Comparison of ENCODE assay signal across 24 mouse cellular contexts in the genomic region with DNA sequence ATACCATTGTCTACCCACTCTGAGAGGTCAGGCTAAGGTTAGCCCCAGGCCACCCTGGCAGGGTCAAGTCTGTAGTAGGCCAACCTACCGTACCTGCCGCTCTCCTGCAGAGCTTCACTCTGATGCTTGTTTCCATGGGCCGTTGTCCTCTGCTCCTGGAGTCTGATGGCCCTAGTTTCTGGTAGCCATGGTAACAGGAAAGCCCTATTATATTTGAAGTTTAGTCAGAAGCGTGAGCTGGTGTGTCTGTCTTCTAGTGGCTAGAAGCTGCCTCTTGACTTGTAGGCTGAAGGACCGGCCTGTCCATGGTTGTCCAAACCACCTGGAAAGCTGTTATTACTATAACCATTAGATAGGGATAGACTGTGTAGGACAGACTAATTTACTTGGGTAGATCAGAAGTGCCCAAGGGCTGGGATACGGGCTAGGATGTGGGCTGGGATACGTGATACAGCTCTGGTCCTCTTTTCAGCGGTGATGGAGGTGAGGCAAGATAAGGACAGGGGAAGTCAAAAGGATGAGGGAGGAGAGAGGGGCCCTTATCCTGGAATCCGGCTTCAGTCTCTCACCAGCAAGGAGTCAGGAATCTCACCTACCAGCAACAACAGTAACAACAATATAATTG. TPM values are rescaled to one million over a fixed set of nuclear protein-coding genes. Genes with fewer than 3 reads are reported as not detected.
DNase-seq lines count a peak whose midpoint lies in the region; ATAC-seq and TF ChIP-seq lines count a peak whose summit lies in the region.
"Had no signal": no experiment of that assay in that cellular context is flagged by ENCODE, and none has a peak within 500 bp of the region (broad histone marks: within the 10 kb centered on the region; RNA-seq: fewer than 3 reads in every experiment).

No protein-coding gene starts in this region.

- no peaks in the 10 kb centered on the region for H3K36me3 ChIP-seq in heart, embryonic 10.5 days
- H3K36me3 ChIP-seq in heart, embryonic 12.5 days, result no peaks in the 10 kb centered on the region
- H3K36me3 ChIP-seq in midbrain, embryonic 13.5 days, result no peaks in the 10 kb centered on the region
- H3K36me3 ChIP-seq in midbrain, embryonic 14.5 days (ENCODE audit: control insufficient read depth, insufficient read depth, low read length), result no peaks in the 10 kb centered on the region
- H3K36me3 ChIP-seq: embryonic facial prominence, embryonic 15.5 days; forebrain, embryonic 10.5 days; G1E; heart, embryonic 15.5 days; hindbrain, embryonic 10.5 days had no signal

- TF ChIP-seq CTCF in cerebellum, adult 2 months (IDR thresholded peaks at IDR 0.05; ENCODE audit: borderline replicate concordance, insufficient read depth, low read depth, low read length), result no peak

- no peaks in the 10 kb centered on the region for H3K4me1 ChIP-seq in cerebellum, adult 2 months (ENCODE audit: control insufficient read depth, insufficient read depth, low read length)
- no peaks in the 10 kb centered on the region for H3K4me1 ChIP-seq in heart, embryonic 10.5 days
- no peaks in the 10 kb centered on the region for H3K4me1 ChIP-seq in heart, embryonic 12.5 days (replicated peaks)
- no peaks in the 10 kb centered on the region for H3K4me1 ChIP-seq in midbrain, embryonic 13.5 days (replicated peaks)
- no peaks in the 10 kb centered on the region for H3K4me1 ChIP-seq in midbrain, embryonic 14.5 days (ENCODE audit: control insufficient read depth, insufficient read depth, low read length)
- H3K4me1 ChIP-seq: embryonic facial prominence, embryonic 15.5 days; heart, embryonic 15.5 days had no signal

- ATAC-seq in heart, embryonic 12.5 days (ENCODE audit: insufficient number of reproducible peaks, low FRiP score), result no peak
- 0 out of 2 replicates have a peak, but pooled peaks have one; percentile 48 for ATAC-seq in midbrain, embryonic 13.5 days
- no peak for ATAC-seq in midbrain, embryonic 14.5 days (ENCODE audit: low FRiP score, low TSS enrichment)
- ATAC-seq: CD4-positive, CD25-positive, alpha-beta regulatory T cell, adult 4 months had no signal

- H3K27ac ChIP-seq in cerebellum, adult 2 months (ENCODE audit: insufficient read depth, low read length), result peak overlapping the region; percentile 66; the same call in 1 of the 2 replicates
- no peak overlapping the region for H3K27ac ChIP-seq in heart, embryonic 10.5 days
- no peak overlapping the region for H3K27ac ChIP-seq in heart, embryonic 12.5 days (ENCODE audit: poor library complexity, severe bottlenecking)
- H3K27ac ChIP-seq in midbrain, embryonic 13.5 days, result no peak overlapping the region
- no peak overlapping the region for H3K27ac ChIP-seq in midbrain, embryonic 14.5 days (replicated peaks; ENCODE audit: low read depth, low read length)
- H3K27ac ChIP-seq: embryonic facial prominence, embryonic 15.5 days; forebrain, embryonic 10.5 days; gastrocnemius, adult 2 months; heart, embryonic 15.5 days; hindbrain, embryonic 10.5 days; hindbrain, embryonic 14.5 days had no signal

- H3K4me2 ChIP-seq in heart, embryonic 12.5 days, result no peak overlapping the region
- no peak overlapping the region for H3K4me2 ChIP-seq in midbrain, embryonic 13.5 days (replicated peaks)
- no peak overlapping the region for H3K4me2 ChIP-seq in midbrain, embryonic 14.5 days (ENCODE audit: low read length)
- H3K4me2 ChIP-seq: embryonic facial prominence, embryonic 15.5 days; heart, embryonic 15.5 days; hindbrain, embryonic 14.5 days had no signal

- no peaks in the 10 kb centered on the region for H3K9me3 ChIP-seq in heart, embryonic 10.5 days
- H3K9me3 ChIP-seq in heart, embryonic 12.5 days (replicated peaks), result no peaks in the 10 kb centered on the region; the same call in 1 of the 2 replicates
- no peaks in the 10 kb centered on the region for H3K9me3 ChIP-seq in midbrain, embryonic 13.5 days
- H3K9me3 ChIP-seq in midbrain, embryonic 14.5 days (ENCODE audit: control insufficient read depth, low read length), result no peaks in the 10 kb centered on the region
- H3K9me3 ChIP-seq: embryonic facial prominence, embryonic 15.5 days; forebrain, embryonic 10.5 days; G1E; heart, embryonic 15.5 days; hindbrain, embryonic 10.5 days had no signal

- H3K27me3 ChIP-seq in cerebellum, adult 2 months (ENCODE audit: control insufficient read depth, insufficient read depth, low read length), result no peaks in the 10 kb centered on the region
- H3K27me3 ChIP-seq in heart, embryonic 10.5 days (ENCODE audit: insufficient read depth, poor library complexity, severe bottlenecking), result no peaks in the 10 kb centered on the region; the same call in 1 of the 2 replicates
- no peaks in the 10 kb centered on the region for H3K27me3 ChIP-seq in heart, embryonic 12.5 days (replicated peaks)
- no peaks in the 10 kb centered on the region for H3K27me3 ChIP-seq in midbrain, embryonic 13.5 days
- no peaks in the 10 kb centered on the region for H3K27me3 ChIP-seq in midbrain, embryonic 14.5 days (ENCODE audit: control insufficient read depth, insufficient read depth, low read length)
- H3K27me3 ChIP-seq: embryonic facial prominence, embryonic 15.5 days; heart, embryonic 15.5 days had no signal

- no peak for DNase-seq in cerebellum, adult 2 months
- DNase-seq in cerebellum, adult 18-20 months, result no peak
- DNase-seq in heart, embryonic 10.5 days (ENCODE audit: low spot score), result peak; percentile 58
- DNase-seq in midbrain, embryonic 14.5 days, result no peak
- peak; percentile 53 for DNase-seq in brain, adult 2 months (ENCODE audit: low read depth, low spot score)
- DNase-seq in thymus, postnatal 0 days (ENCODE audit: low spot score), result no peak
- DNase-seq: adrenal gland, adult 8-10 months; adrenal gland, postnatal 36 days; B cell, adult 2 months; cerebellum, adult 11 months; embryo, embryonic 11 days; gastrocnemius, adult 2 months; gastrocnemius, postnatal 25 days; heart, postnatal 14 days had no signal

- TF ChIP-seq POLR2A in cerebellum, adult 2 months (IDR thresholded peaks at IDR 0.05; ENCODE audit: borderline replicate concordance, insufficient read depth, low read length), result no peak

- H3K9ac ChIP-seq in heart, embryonic 12.5 days, result no peak overlapping the region
- no peak overlapping the region for H3K9ac ChIP-seq in midbrain, embryonic 13.5 days (replicated peaks)
- H3K9ac ChIP-seq in midbrain, embryonic 14.5 days (replicated peaks; ENCODE audit: low read length), result no peak overlapping the region
- H3K9ac ChIP-seq: embryonic facial prominence, embryonic 15.5 days; heart, embryonic 15.5 days; hindbrain, embryonic 14.5 days had no signal

- 81% methylated on average over 9 of the region's 9 CpGs for WGBS in cerebellum, adult 2 months
- WGBS in heart, embryonic 10.5 days, result 76% methylated on average over 9 of the region's 9 CpGs
- 69% methylated on average over 9 of the region's 9 CpGs for WGBS in heart, embryonic 12.5 days
- 83% methylated on average over 9 of the region's 9 CpGs for WGBS in midbrain, embryonic 13.5 days
- 77% methylated on average over 9 of the region's 9 CpGs for WGBS in midbrain, embryonic 14.5 days

- no peak overlapping the region for H3K4me3 ChIP-seq in cerebellum, adult 2 months (replicated peaks; ENCODE audit: insufficient read depth, low read depth, low read length)
- no peak overlapping the region for H3K4me3 ChIP-seq in heart, embryonic 10.5 days
- H3K4me3 ChIP-seq in heart, embryonic 12.5 days, result no peak overlapping the region
- no peak overlapping the region for H3K4me3 ChIP-seq in midbrain, embryonic 13.5 days (replicated peaks)
- H3K4me3 ChIP-seq in midbrain, embryonic 14.5 days (replicated peaks; ENCODE audit: low read depth, low read length), result no peak overlapping the region
- H3K4me3 ChIP-seq: embryonic facial prominence, embryonic 15.5 days; erythroblast, embryonic 14.5 days; forebrain, embryonic 10.5 days; gastrocnemius, adult 2 months; heart, embryonic 15.5 days; hindbrain, embryonic 10.5 days had no signal

RNA-seq across cellular contexts. Expression of a gene that starts 58.5 kb away (rescaled TPM):
- polyA plus RNA-seq in cerebellum, adult 2 months (2012; rRNA removed), result 120 and 125 TPM in 2 replicates
- 456 and 495 TPM in 2 replicates for polyA plus RNA-seq in heart, embryonic 10.5 days (2016; fragmentation: Nextera tagmentation; extraction: Ambion mirVana)
- 459 and 491 TPM in 2 replicates for polyA plus RNA-seq in heart, embryonic 12.5 days (2016; fragmentation: Nextera tagmentation; extraction: Ambion mirVana)
- 437 and 479 TPM in 2 replicates for polyA plus RNA-seq in midbrain, embryonic 13.5 days (2015; fragmentation: Nextera tagmentation; extraction: Ambion mirVana)
- 416 and 455 TPM in 2 replicates for polyA plus RNA-seq in midbrain, embryonic 14.5 days (2014; fragmentation: Nextera tagmentation; extraction: Ambion mirVana)
- 596 and 599 TPM in 2 replicates for polyA plus RNA-seq in thymus, postnatal 0 days (2015; fragmentation: Nextera tagmentation; extraction: Ambion mirVana)

Comparison
In these comparisons a context has a peak if more than half of its experiments do, and no peak if none do; other contexts are left out.
1. DNase-seq: peak in heart, embryonic 10.5 days (single experiment) and brain, adult 2 months (single experiment); none in cerebellum, adult 2 months (0 of 2), cerebellum, adult 18-20 months (0 of 2), midbrain, embryonic 14.5 days (single experiment) and thymus, postnatal 0 days (single experiment).